Mouse (Mus musculus): Measurements from ENCODE around the gene Gbgt1.

DNA sequence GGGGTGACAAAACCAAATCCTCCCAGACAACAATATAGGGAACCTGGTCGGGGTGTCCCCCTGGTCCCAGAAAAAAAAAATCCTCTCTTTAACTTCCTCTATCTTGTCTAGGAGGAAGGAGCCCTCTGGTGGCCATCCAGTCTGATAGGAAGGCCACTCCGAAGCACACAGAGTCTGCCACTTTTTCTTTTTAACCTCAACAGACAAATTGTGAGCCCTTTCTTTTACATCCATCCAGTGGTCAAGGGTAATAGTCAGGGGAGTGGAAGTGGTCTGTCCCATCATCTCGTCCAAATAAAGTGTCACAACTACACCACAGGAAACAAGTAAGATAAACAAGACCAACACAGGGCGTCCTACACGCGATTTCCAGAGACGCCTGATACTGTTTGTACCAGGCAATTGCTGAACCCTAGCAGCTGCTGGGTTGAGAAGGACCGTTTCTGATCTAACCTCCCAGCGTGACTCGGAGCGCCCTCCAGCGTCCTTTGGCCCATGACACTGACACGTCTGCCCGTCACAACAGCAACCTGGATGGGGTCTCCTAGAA is 1.4 kb upstream of the Gbgt1 start:
- TF ChIP-seq MYOG (IDR thresholded peaks at IDR 0.05; ENCODE audit: control insufficient read depth in 1 of 3, insufficient read depth in 1 of 3, insufficient read length in 2 of 3, low read depth in 2 of 3) (no peak), POLR2AphosphoS2 (IDR thresholded peaks at IDR 0.05; ENCODE audit: insufficient read length, low read depth) (no peak), POLR2A (IDR thresholded peaks at IDR 0.05; ENCODE audit: insufficient read length, low read depth) (no peak), SRF (IDR thresholded peaks at IDR 0.05; ENCODE audit: control insufficient read depth, insufficient read length, low read depth) (no peak), USF1 (IDR thresholded peaks at IDR 0.05; ENCODE audit: low read depth) (no peak), E2F4 (IDR thresholded peaks at IDR 0.05; ENCODE audit: insufficient read depth) (no peak), MAX (IDR thresholded peaks at IDR 0.05; ENCODE audit: low read depth) (no peak), REST (IDR thresholded peaks at IDR 0.05; ENCODE audit: insufficient read depth, insufficient read length) (no peak), TCF3 (IDR thresholded peaks at IDR 0.05; ENCODE audit: insufficient read length, low read depth) (no peak), TCF12 (IDR thresholded peaks at IDR 0.05; ENCODE audit: insufficient read depth, poor library complexity, severe bottlenecking) (no peak), MYOD1 (IDR thresholded peaks at IDR 0.05; ENCODE audit: control insufficient read depth in 1 of 3, insufficient read length in 2 of 3, low read depth in 2 of 3) (no peak)
